ENCODE assay signal across 1 mouse cellular context in the genomic region with DNA sequence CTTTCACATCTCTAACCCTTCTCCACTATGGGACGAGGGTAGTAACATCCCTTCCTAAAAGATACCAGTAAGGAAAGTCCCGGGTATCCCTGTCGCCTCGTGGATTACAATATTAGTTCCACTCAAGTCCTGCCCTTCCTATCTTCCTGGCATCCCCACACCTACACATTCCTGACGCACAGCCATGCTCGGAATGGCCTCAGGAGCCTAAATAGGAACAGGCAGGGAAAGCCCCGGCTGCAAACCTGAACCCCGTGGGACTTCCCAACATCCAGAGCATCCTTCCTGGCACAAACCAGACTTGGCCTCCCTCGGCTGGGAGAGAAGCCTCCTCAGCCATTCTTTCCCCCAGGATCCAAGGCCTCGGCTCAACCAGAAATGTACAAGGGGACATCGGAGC.
TF ChIP-seq lines count a peak whose summit lies in the region.

No protein-coding gene starts in this region.

TF ChIP-seq in C2C12, 6 proteins besides CTCF, POLR2A, EP300 and RAD21:
- TF ChIP-seq USF1 (IDR thresholded peaks at IDR 0.05; ENCODE audit: low read depth) (no peak), FOSL1 (IDR thresholded peaks at IDR 0.05; ENCODE audit: insufficient read depth, low read length, poor library complexity, severe bottlenecking) (no peak), CEBPB (IDR thresholded peaks at IDR 0.05; ENCODE audit: low read depth) (no peak), MAX (IDR thresholded peaks at IDR 0.05) (no peak)
TF ChIP-seq in C2C12: peak in this region for 0.
